Mouse (Mus musculus) liver, embryonic 16.5 days (tissue): Measurements from ENCODE around the gene Rgs10. TPM values are rescaled to one million over a fixed set of nuclear protein-coding genes. Genes with fewer than 3 reads are reported as not detected.

Source experiments
- ATAC-seq: fragments of 200-750 bp; cut with Nextera tagmentation; 2 replicates; pipeline ENCODE4 v1.8.0; 2017; ENCODE audit warnings: low read depth, mild to moderate bottlenecking, moderate number of reproducible peaks, moderate library complexity
- H3K27ac ChIP-seq: fragments of 300-500 bp; sonication (generic); 2 replicates; pipeline ENCODE4 v1.5.1; 2014; ENCODE audit warnings: mild to moderate bottlenecking, low read length
- H3K27me3 ChIP-seq: fragments of 300-500 bp; sonication (generic); 2 replicates; pipeline ENCODE4 v1.6.1; 2014; ENCODE audit warnings: low read depth, low read length, mixed read lengths; ENCODE audit not compliant: control insufficient read depth, insufficient read depth
- H3K36me3 ChIP-seq: fragments of 300-500 bp; sonication (generic); 2 replicates; pipeline ENCODE4 v1.6.1; 2014; ENCODE audit warnings: mild to moderate bottlenecking; ENCODE audit not compliant: control insufficient read depth, insufficient read depth
- H3K4me1 ChIP-seq: fragments of 300-500 bp; sonication (generic); 2 replicates; pipeline ENCODE4 v1.6.1; 2014; ENCODE audit warnings: low read depth, low read length, mixed read lengths; ENCODE audit not compliant: control insufficient read depth
- H3K4me2 ChIP-seq: fragments of 300-500 bp; sonication (generic); 2 replicates; pipeline ENCODE4 v1.6.1; 2014; ENCODE audit warnings: low read depth, low read length, mixed read lengths
- H3K4me3 ChIP-seq: fragments of 300-500 bp; sonication (generic); 2 replicates; pipeline ENCODE4 v1.5.1; 2014; ENCODE audit warnings: low read depth, mild to moderate bottlenecking, low read length
- H3K9ac ChIP-seq: fragments of 300-500 bp; sonication (generic); 2 replicates; pipeline ENCODE4 v1.6.1; 2014; ENCODE audit warnings: low read depth, low read length
- H3K9me3 ChIP-seq: fragments of 300-500 bp; sonication (generic); replicated peaks from 2 replicates; pipeline ENCODE4 v1.6.1; 2016; ENCODE audit warnings: low read length; ENCODE audit not compliant: control insufficient read depth
- WGBS: fragments of 180-500 bp; shearing (Covaris S2); extraction: QIAGEN DNeasy Blood & Tissue Kit; methylation state at CpG from one replicate; pipeline ENCODE4 v1.1.7; 2014; ENCODE audit not compliant: insufficient replicate concordance; 5-methylcytosine and 5-hydroxymethylcytosine counted together
- polyA plus RNA-seq: library from polyadenylated mRNA; unstranded; fragments of >200 nt; fragmentation: Nextera tagmentation; extraction: Ambion mirVana; gene quantifications from 2 replicates; pipeline ENCODE4 v1.2.1, GENCODE M21; 2015

The Rgs10 gene
- polyA plus RNA-seq, 1 experiment from 2014 or later: 27.6 TPM

DNA sequence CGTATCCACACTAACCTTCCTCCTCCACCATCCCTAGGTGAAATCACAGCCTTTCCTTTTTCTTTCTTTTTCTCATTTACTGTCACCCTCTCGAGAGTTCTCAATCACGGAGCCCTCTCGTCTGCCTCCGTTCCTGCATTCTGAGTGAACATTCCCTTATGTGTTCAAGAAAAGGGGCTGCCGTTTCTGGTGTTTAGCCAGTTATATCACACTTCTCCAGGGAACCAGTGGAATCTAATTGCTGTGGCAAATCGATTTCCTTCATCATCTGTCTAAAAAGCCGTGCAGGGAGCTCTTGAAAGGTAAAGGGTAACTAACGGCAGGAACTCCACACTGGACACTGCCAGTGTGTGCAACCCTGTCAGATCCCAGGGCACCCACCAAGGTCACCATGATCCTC lies 87.6 kb downstream of the Rgs10 start:
- no peak overlapping the region for H3K4me3 ChIP-seq
- ATAC-seq: no peak
- WGBS: 66% methylated on average over 9 of the region's 9 CpGs
- no peaks in the 10 kb centered on the region for H3K4me1 ChIP-seq
- H3K36me3 ChIP-seq: no peaks in the 10 kb centered on the region
- H3K9me3 ChIP-seq: no peaks in the 10 kb centered on the region
- no peak overlapping the region for H3K27ac ChIP-seq
- H3K9ac ChIP-seq: no peak overlapping the region
- no peaks in the 10 kb centered on the region for H3K27me3 ChIP-seq
- no peak overlapping the region for H3K4me2 ChIP-seq

DNA sequence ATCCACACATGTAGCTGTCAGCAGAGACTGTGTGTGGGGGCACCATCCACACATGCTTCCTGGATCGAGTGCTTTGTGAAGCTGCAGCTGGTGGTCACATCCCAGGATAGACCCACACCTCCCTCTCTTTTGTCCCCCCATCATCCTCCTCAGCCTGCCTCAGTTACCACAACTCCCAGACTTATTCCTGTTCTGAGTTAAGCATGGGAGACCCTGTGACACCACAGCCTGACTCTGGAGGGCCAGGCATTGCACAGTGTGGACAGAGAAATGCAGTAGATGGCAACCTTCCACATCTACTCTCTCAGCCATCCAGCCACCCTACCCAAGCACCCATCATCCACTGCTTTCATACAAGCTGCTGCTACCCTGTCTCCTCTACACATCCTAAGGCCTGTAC lies 93.6 kb downstream of the Rgs10 start:
- H3K27me3 ChIP-seq: no peaks in the 10 kb centered on the region
- H3K27ac ChIP-seq: no peak overlapping the region
- no peak overlapping the region for H3K9ac ChIP-seq
- WGBS: 56% methylated on average over 1 of the region's 1 CpGs
- H3K4me1 ChIP-seq: no peaks in the 10 kb centered on the region
- no peak overlapping the region for H3K4me3 ChIP-seq
- ATAC-seq: no peak
- no peaks in the 10 kb centered on the region for H3K36me3 ChIP-seq
- H3K4me2 ChIP-seq: no peak overlapping the region
- no peaks in the 10 kb centered on the region for H3K9me3 ChIP-seq

Other genes with a start within 250 kb of the Rgs10 start
- 3.4 and 7.5 TPM in 2 replicates for gene Cox6a2, start 212.4 kb downstream of the Rgs10 start, polyA plus RNA-seq
- gene Armc5, start 181.4 kb downstream of the Rgs10 start, polyA plus RNA-seq: 5.7 and 6.5 TPM in 2 replicates
- 2.4 and 2.6 TPM in 2 replicates for gene 9130023H24Rik, start 180.7 kb downstream of the Rgs10 start, polyA plus RNA-seq
- gene Tgfb1i1, start 171.9 kb downstream of the Rgs10 start, polyA plus RNA-seq: 9.6 and 11.9 TPM in 2 replicates
- 1.4 and 1.7 TPM in 2 replicates for gene Slc5a2, start 153.1 kb downstream of the Rgs10 start, polyA plus RNA-seq
- 20.5 and 23.3 TPM in 2 replicates for gene BC017158, start 120.6 kb downstream of the Rgs10 start, polyA plus RNA-seq
- 8.5 and 9.9 TPM in 2 replicates for gene Tial1, start 43.0 kb upstream of the Rgs10 start, polyA plus RNA-seq
- 2.6 and 3.5 TPM in 2 replicates for gene Bag3, start 104.9 kb upstream of the Rgs10 start, polyA plus RNA-seq
- 5.9 and 6.5 TPM in 2 replicates for gene Inpp5f, start 192.6 kb upstream of the Rgs10 start, polyA plus RNA-seq